Mouse (Mus musculus): ENCODE measurements around the gene Hey2.
A peak's percentile ranks its signal among the peaks of the same experiment; 100 is the strongest.

Gene Hey2

GRCm38 (mm10) chr10:30842643-30843437 lies at the start of gene Hey2:
Gene Hey2 (minus strand): TSS chr10:30842801.
- peak; percentile 94 for DNase-seq

DNA sequence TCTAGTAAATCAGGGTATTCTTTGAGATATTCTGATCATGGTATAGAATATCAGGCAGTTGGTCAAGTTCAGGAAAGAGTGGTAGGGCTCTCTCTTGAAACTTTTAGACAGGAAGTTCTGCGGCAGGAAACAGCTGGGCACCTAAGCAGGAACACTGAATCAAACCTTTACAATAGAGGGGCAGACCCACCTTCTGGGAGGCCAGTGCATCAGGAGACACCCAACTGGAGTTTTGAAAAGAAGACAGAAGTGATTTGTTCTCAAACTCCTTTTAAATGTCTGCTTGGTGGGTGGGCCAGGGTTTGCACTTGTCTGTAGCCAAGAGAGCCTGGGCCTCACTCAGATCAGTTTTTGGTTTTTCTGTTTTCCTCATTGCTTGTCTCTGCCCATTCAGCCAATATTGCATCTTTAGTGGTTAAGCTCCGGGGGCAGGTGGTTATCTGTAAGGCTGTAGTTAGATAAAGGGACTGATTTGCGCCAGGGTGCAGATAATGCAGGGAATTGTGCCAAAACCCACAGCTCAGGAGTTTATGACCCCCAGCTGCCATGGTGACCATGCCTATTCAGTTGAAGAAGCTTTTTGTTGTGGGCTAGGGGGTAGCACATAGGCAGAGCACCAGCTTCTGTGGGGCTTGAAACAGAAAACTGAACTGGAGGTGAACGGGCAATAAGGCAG lies 40.6 kb upstream of the Hey2 start:
- no peak for DNase-seq

DNA sequence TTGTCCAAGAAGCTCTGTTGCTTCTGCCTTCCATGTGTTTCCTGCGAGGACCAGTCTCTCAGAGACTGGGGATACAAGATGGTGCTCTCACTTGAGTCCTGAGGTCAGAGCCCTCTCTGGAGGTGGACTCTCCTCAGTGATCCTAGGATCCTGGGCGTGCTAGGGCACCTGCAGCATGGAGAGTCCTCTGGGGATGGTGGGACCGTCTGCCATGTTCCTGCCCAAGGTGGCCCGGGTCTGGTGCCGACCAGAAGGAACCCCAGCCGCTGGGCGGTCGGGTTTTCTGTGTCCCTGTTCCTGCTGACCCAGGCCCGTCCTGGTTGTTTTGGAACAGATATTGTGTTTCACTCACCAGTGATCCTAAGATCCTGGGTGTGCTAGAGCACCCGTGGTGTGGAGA lies 38.5 kb upstream of the Hey2 start:
- no peak for DNase-seq

DNA sequence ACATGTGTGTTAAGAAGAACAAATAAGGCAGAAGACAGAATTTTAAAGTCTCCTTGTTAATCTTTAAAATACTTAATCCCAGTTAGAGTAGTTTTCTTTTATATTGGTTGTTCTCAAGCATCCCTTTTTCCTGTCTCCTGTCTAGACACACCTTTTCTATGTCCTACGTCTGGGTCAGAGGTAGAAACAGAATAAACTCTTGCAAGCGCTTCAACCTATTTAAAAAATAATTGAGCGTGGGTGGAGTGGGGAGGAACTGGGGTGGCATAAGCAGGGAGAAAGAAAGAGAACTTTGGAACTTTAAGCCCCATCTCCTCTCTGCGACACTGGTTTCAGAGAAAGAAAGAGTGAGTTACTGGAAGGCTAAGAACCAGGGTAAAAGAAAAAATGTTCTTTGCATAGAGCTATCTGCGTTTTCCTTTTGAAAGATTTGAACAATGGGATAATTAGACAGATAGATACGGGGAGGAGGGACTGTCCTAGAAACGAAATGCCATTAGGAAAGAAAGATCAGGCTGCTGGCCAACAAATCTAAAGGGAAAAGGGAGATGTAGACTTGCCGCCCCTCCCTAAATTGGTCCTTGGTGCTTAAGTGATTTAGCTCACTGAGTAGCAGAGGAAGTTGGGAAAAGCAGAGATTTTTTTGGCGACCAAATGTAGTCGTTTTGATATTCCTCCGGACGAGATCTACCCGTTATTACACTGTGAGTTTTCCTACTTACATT lies 2.7 kb upstream of the Hey2 start:
- DNase-seq, result no peak

- peak; percentile 10 for DNase-seq
These were observed 1.8 kb upstream of the Hey2 start for GRCm38 (mm10) chr10:30844191-30845010.

- peak; percentile 16 for DNase-seq
These were observed 1.0 kb upstream of the Hey2 start for GRCm38 (mm10) chr10:30843438-30844190.

DNA sequence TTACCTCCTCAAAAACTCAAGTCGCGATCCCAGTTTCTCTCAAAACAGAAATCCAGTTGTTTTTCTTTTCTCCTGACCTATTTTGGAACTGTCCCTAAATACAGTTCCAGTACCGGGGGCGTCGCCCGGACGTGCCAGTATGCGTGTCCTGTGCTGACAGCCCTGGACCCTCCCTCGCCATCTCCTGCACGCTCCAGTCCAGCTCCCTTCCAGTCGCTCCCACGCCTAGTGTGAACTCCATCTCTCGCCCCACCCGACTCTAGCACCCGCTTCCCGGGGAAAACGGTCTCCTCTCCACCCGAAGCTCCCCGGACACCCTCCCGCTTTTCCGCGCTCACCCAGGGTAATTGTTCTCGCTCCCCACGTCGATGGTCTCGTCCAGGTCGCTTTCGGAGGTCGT lies 373 bp downstream of the Hey2 start:
- DNase-seq, result no peak

- DNase-seq, result no peak
These were observed 1.8 kb downstream of the Hey2 start for GRCm38 (mm10) chr10:30840824-30841223.

GRCm38 (mm10) chr10:30838188-30838587 lies 4.4 kb downstream of the Hey2 start:
- DNase-seq, result no peak

- no peak for DNase-seq
These were observed 17.6 kb downstream of the Hey2 start for GRCm38 (mm10) chr10:30825049-30825448.

- peak; percentile 80 for DNase-seq
These were observed 31.7 kb downstream of the Hey2 start for GRCm38 (mm10) chr10:30810967-30811293.

- DNase-seq, result no peak
These were observed 32.2 kb downstream of the Hey2 start for GRCm38 (mm10) chr10:30810247-30810966.

DNA sequence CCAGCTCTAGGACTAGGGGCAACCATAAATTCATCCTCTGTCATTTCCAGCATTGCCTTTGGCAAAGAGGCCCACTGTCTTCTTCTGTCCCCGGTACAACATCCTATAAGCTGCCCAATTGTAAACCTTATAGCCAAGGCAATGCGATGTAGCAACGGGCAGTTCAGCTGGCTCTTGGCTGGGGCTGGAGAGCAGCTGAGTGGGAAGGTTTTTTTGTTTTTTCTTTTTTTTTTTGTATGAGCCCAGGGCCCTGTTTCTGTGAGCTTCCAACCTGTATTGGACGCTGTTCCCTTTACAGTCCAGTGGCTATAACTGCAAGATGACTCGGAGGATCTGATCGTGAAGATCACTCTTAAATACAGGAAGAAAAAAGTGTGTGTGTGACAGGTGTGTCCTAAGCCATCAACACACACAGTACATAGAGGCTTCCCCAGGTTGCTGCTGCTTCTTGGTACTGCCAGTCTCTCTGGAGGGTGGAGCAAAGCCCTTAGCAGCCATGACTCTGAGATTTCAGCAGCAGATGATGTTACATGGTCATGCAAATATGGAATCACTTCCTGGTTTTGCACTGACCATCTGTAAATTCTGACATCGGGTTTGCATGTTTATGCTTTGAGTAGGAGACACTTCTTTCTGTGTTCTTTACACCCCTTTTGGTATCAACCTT lies 38.9 kb downstream of the Hey2 start:
- DNase-seq, result peak; percentile 13

GRCm38 (mm10) chr10:30802681-30803586 lies 39.7 kb downstream of the Hey2 start, which contains the start of gene Ncoa7:
Gene Ncoa7 (minus strand): TSS chr10:30803326.
- DNase-seq, result peak; percentile 84

DNA sequence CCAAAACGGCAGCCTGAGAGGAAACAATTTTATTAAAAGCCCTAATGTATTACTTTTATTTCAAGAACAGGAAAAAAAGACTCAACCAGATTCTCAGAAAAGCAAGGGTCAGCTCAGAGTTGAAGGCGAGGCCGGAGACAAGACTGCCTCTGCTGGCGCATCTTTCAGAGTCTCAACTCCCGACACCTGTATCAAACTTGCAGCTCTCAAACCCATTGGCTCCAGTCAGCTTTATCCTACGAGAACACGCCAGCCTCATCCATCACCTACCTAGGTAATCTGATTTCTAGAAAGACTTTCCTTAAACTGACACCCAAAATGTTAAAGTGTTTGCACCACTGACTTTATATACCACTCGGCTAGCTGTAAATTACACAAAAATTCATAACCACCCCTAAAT lies 40.6 kb downstream of the Hey2 start:
- peak; percentile 21 for DNase-seq

- DNase-seq, result no peak
These were observed 42.7 kb downstream of the Hey2 start for GRCm38 (mm10) chr10:30799713-30800450.

DNA sequence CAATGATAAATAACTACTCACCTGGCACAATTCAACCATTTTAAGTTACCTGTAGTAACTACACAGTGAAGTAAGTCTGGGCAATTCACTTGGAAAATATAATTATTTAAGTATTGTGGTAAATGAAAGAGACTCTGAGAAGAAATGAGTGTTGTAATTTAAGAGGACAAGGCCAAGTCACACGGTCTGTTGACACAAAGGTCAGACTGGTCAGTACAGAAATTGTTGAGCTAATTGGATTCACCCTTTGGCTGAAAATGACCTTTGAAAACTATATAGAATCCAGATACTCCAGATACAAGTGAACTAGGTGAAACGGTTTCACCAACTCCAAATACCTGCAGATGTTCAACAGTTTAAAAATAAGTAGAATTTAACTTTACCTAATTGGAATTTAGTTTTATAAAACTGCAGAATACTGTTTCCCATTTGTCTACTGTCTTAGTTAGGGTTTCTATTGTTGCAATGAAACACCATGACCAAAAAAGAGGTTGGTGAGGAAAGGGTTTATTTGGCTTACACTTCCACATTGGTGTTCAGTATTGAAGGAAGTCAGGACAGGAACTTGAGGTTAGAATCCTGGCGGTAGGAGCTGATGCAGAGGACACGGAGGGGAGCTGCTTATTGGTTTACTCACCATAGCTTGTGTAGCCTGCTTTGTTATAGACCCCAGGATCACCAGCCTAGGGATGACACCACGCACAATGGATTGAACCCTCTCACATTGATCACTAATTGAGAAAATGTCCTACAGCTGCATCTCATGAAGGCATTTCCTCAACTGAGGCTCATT lies 45.9 kb downstream of the Hey2 start:
- no peak for DNase-seq

GRCm38 (mm10) chr10:30791016-30791415 lies 51.6 kb downstream of the Hey2 start:
- DNase-seq, result no peak
